Mouse (Mus musculus): ENCODE results near the gene Pla2g1b. TPM values are rescaled to one million over a fixed set of nuclear protein-coding genes. Genes with fewer than 3 reads are reported as not detected.

The Pla2g1b gene
- polyA plus RNA-seq (2015; fragmentation: Nextera tagmentation; extraction: Ambion mirVana): not detected in 2 replicates

GRCm38 (mm10) chr5:115465642-115466420, at the start of gene Pla2g1b:
Pla2g1b (plus strand) TSS chr5:115466262.

GRCm38 (mm10) chr5:115429359-115430186, 36.5 kb upstream of the Pla2g1b start, which contains the start of gene Msi1:
Msi1 (plus strand) TSS chr5:115429599.

GRCm38 (mm10) chr5:115483947-115484920, 18.2 kb downstream of the Pla2g1b start, which contains the start of gene Sirt4:
Sirt4 (minus strand) TSS chr5:115484725.

GRCm38 (mm10) chr5:115506454-115507201, 40.6 kb downstream of the Pla2g1b start, which contains the start of gene Pxn:
Pxn (plus strand) TSS chr5:115506676.

Other genes starting within 250 kb of the Pla2g1b start
- gene Pop5, start 230.4 kb upstream of the Pla2g1b start, polyA plus RNA-seq (2015; fragmentation: Nextera tagmentation; extraction: Ambion mirVana): 55.1 and 57.7 TPM in 2 replicates
- gene Rnf10, start 193.4 kb upstream of the Pla2g1b start, polyA plus RNA-seq (2015; fragmentation: Nextera tagmentation; extraction: Ambion mirVana): 118 and 129 TPM in 2 replicates
- gene Coq5, start 186.6 kb upstream of the Pla2g1b start, polyA plus RNA-seq (2015; fragmentation: Nextera tagmentation; extraction: Ambion mirVana): 24.6 and 27.9 TPM in 2 replicates
- 1,629 and 1,654 TPM in 2 replicates for gene Dynll1, start 165.3 kb upstream of the Pla2g1b start, polyA plus RNA-seq (2015; fragmentation: Nextera tagmentation; extraction: Ambion mirVana)
- gene Srsf9, start 139.1 kb upstream of the Pla2g1b start, polyA plus RNA-seq (2015; fragmentation: Nextera tagmentation; extraction: Ambion mirVana): 119 and 134 TPM in 2 replicates
- 11.7 and 15.4 TPM in 2 replicates for gene Gatc, start 125.1 kb upstream of the Pla2g1b start, polyA plus RNA-seq (2015; fragmentation: Nextera tagmentation; extraction: Ambion mirVana)
- 57.1 TPM in 2 replicates for gene Triap1, start 125.0 kb upstream of the Pla2g1b start, polyA plus RNA-seq (2015; fragmentation: Nextera tagmentation; extraction: Ambion mirVana)
- 1,380 and 1,477 TPM in 2 replicates for gene Cox6a1, start 117.3 kb upstream of the Pla2g1b start, polyA plus RNA-seq (2015; fragmentation: Nextera tagmentation; extraction: Ambion mirVana)
- gene Msi1, start 36.7 kb upstream of the Pla2g1b start, polyA plus RNA-seq (2015; fragmentation: Nextera tagmentation; extraction: Ambion mirVana): 0.98 and 1.5 TPM in 2 replicates
- 13.6 and 14.6 TPM in 2 replicates for gene Sirt4, start 18.5 kb downstream of the Pla2g1b start, polyA plus RNA-seq (2015; fragmentation: Nextera tagmentation; extraction: Ambion mirVana)
- gene Pxn, start 40.4 kb downstream of the Pla2g1b start, polyA plus RNA-seq (2015; fragmentation: Nextera tagmentation; extraction: Ambion mirVana): 30.1 and 30.2 TPM in 2 replicates
- 1,280 and 1,369 TPM in 2 replicates for gene Rplp0, start 93.2 kb downstream of the Pla2g1b start, polyA plus RNA-seq (2015; fragmentation: Nextera tagmentation; extraction: Ambion mirVana)
- 16.3 and 18.2 TPM in 2 replicates for gene Gcn1l1, start 99.0 kb downstream of the Pla2g1b start, polyA plus RNA-seq (2015; fragmentation: Nextera tagmentation; extraction: Ambion mirVana)
- gene Rab35, start 165.6 kb downstream of the Pla2g1b start, polyA plus RNA-seq (2015; fragmentation: Nextera tagmentation; extraction: Ambion mirVana): 16.0 and 17.1 TPM in 2 replicates

Measured in urinary bladder, postnatal 0 days (tissue).